Mouse (Mus musculus) liver, embryonic 11.5 days (tissue): ENCODE data around the gene Aff4. TPM values are rescaled to one million over a fixed set of nuclear protein-coding genes. Genes with fewer than 3 reads are reported as not detected.
"Not testable (repeated sequence)": the region's sequence is repeated elsewhere in the genome, so short reads cannot be mapped to it uniquely, and the experiment has no call there.

Experiments
- ATAC-seq: fragments of 200-750 bp; cut with Nextera tagmentation; replicated peaks from 2 replicates; pipeline ENCODE4 v1.8.0; 2017; ENCODE audit warnings: moderate number of reproducible peaks, mild to moderate bottlenecking, moderate TSS enrichment, moderate library complexity; ENCODE audit not compliant: low FRiP score
- DNase-seq: peaks from one replicate; pipeline ENCODE4 v3.0.0-alpha.2; 2017; ENCODE audit warnings: low spot score
- H3K27ac ChIP-seq: fragments of 300-500 bp; sonication (generic); 2 replicates; pipeline ENCODE4 v1.5.1; 2014; ENCODE audit warnings: mild to moderate bottlenecking, low read depth, low read length, control low read depth
- H3K27me3 ChIP-seq: fragments of 300-500 bp; sonication (generic); replicated peaks from 2 replicates; pipeline ENCODE4 v1.6.1; 2014; ENCODE audit warnings: low read length, mixed read lengths; ENCODE audit not compliant: control insufficient read depth, insufficient read depth
- H3K36me3 ChIP-seq: fragments of 300-500 bp; sonication (generic); 2 replicates; pipeline ENCODE4 v1.6.1; 2014; ENCODE audit warnings: mild to moderate bottlenecking, low read length, moderate library complexity, mixed read lengths; ENCODE audit not compliant: control insufficient read depth, insufficient read depth
- H3K4me1 ChIP-seq: fragments of 300-500 bp; sonication (generic); replicated peaks from 2 replicates; pipeline ENCODE4 v1.6.1; 2014; ENCODE audit warnings: low read length, mixed read lengths; ENCODE audit not compliant: control insufficient read depth, insufficient read depth
- H3K4me2 ChIP-seq: fragments of 300-500 bp; sonication (generic); 2 replicates; pipeline ENCODE4 v1.6.1; 2014; ENCODE audit warnings: mild to moderate bottlenecking, control low read depth, moderate library complexity
- H3K4me3 ChIP-seq: fragments of 300-500 bp; sonication (generic); 2 replicates; pipeline ENCODE4 v1.5.1; 2014; ENCODE audit warnings: low read depth, low read length, control low read depth
- H3K9ac ChIP-seq: fragments of 300-500 bp; sonication (generic); 2 replicates; pipeline ENCODE4 v1.6.1; 2014; ENCODE audit warnings: low read depth, low read length, control low read depth
- H3K9me3 ChIP-seq: fragments of 300-500 bp; sonication (generic); 2 replicates; pipeline ENCODE4 v1.6.1; 2016; ENCODE audit warnings: low read length, inconsistent platforms, mixed read lengths; ENCODE audit not compliant: control insufficient read depth
- WGBS: fragments of 180-500 bp; shearing (Covaris S2); extraction: QIAGEN DNeasy Blood & Tissue Kit; methylation state at CpG from one replicate; pipeline ENCODE4 v1.1.7; 2014; 5-methylcytosine and 5-hydroxymethylcytosine counted together
- polyA plus RNA-seq: library from polyadenylated mRNA; unstranded; fragments of >200 nt; fragmentation: Nextera tagmentation; extraction: Ambion mirVana; gene quantifications from 2 replicates; pipeline ENCODE4 v1.2.1, GENCODE M21; 2014

The Aff4 gene
- polyA plus RNA-seq, 1 experiment from 2014 or later = 16.5 TPM

- ATAC-seq = no peak
Observed at GRCm38 (mm10) chr11:53332076-53332680, 18.5 kb upstream of the Aff4 start.

GRCm38 (mm10) chr11:53335505-53336181, 15.0 kb upstream of the Aff4 start:
- Histone ChIP-seq H3K4me2 (0 out of 2 replicates have a peak overlapping the region, but pooled peaks have one; percentile 12), H3K4me3 (no peak overlapping the region), H3K9me3 (no peaks in the 10 kb centered on the region), H3K27ac (no peak overlapping the region), H3K36me3 (peaks cover 12% of the 10 kb centered on the region), H3K27me3 (no peaks in the 10 kb centered on the region), H3K9ac (no peak overlapping the region), H3K4me1 (peaks cover 8% of the 10 kb centered on the region)
- DNase-seq (no peak), ATAC-seq (peak; percentile 53)
- 16% methylated on average over 3 of the region's 3 CpGs for WGBS

More at GRCm38 (mm10) chr11:53332076-53332680, 18.5 kb upstream of the Aff4 start:
- no peak overlapping the region for H3K4me2 ChIP-seq
- H3K27ac ChIP-seq = no peak overlapping the region
- H3K36me3 ChIP-seq = peaks cover 32% of the 10 kb centered on the region
- H3K4me1 ChIP-seq = peaks cover 10% of the 10 kb centered on the region
- H3K9ac ChIP-seq = no peak overlapping the region
- no peak overlapping the region for H3K4me3 ChIP-seq
- no peaks in the 10 kb centered on the region for H3K9me3 ChIP-seq
- WGBS = 73% methylated on average over 14 of the region's 14 CpGs
- H3K27me3 ChIP-seq = no peaks in the 10 kb centered on the region
- DNase-seq = no peak

GRCm38 (mm10) chr11:53336182-53336571, 14.5 kb upstream of the Aff4 start:
- Histone ChIP-seq H3K36me3 (peaks cover 7% of the 10 kb centered on the region), H3K9ac (no peak overlapping the region), H3K4me1 (peaks cover 8% of the 10 kb centered on the region), H3K4me3 (no peak overlapping the region), H3K27me3 (no peaks in the 10 kb centered on the region), H3K27ac (no peak overlapping the region), H3K9me3 (no peaks in the 10 kb centered on the region), H3K4me2 (no peak overlapping the region)
- no peak for DNase-seq
- ATAC-seq = no peak

DNA sequence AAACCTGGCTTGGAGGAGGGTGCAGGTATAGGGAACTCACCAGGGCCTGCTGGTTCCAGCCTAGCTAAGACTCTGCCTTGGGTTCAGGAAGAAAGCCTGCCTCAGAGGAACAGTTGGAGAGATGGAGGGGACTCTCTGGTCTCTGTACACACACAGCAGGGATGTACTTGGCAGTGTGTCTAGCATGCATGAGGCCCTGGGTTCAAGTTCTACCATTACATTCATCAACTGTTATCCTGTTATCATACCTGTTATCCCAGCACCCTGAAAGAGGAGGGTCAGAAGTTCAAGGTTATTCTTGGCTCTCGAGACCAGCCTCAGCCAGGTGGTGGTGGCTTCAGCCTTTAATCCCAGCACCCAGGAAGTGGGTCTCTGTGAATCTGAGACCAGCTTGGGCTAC, 13.7 kb upstream of the Aff4 start:
- H3K4me2 ChIP-seq = no peak overlapping the region
- no peak for DNase-seq
- peaks cover 5% of the 10 kb centered on the region; the same call in 1 of the 2 replicates for H3K36me3 ChIP-seq
- no peaks in the 10 kb centered on the region for H3K9me3 ChIP-seq
- ATAC-seq = no peak
- WGBS = 72% methylated on average over 1 of the region's 1 CpGs
- H3K4me3 ChIP-seq = no peak overlapping the region
- no peak overlapping the region for H3K9ac ChIP-seq
- H3K4me1 ChIP-seq = peaks cover 8% of the 10 kb centered on the region
- no peaks in the 10 kb centered on the region for H3K27me3 ChIP-seq
- no peak overlapping the region for H3K27ac ChIP-seq

- ATAC-seq (no peak), DNase-seq (no peak)
- H3K9me3 ChIP-seq = no peaks in the 10 kb centered on the region
- H3K27ac ChIP-seq = no peak overlapping the region
- 81% methylated on average over 8 of the region's 8 CpGs for WGBS
- no peak overlapping the region for H3K4me2 ChIP-seq
- H3K4me1 ChIP-seq = peaks cover 8% of the 10 kb centered on the region
- no peaks in the 10 kb centered on the region for H3K36me3 ChIP-seq
- H3K9ac ChIP-seq = no peak overlapping the region
- no peaks in the 10 kb centered on the region for H3K27me3 ChIP-seq
- H3K4me3 ChIP-seq = no peak overlapping the region
Observed at GRCm38 (mm10) chr11:53337684-53338083, 12.9 kb upstream of the Aff4 start.

GRCm38 (mm10) chr11:53341019-53341418, 9.6 kb upstream of the Aff4 start:
- peaks cover 13% of the 10 kb centered on the region for H3K4me1 ChIP-seq
- H3K9me3 ChIP-seq, H3K27ac ChIP-seq, H3K4me2 ChIP-seq, H3K9ac ChIP-seq, ATAC-seq, H3K36me3 ChIP-seq, H3K4me3 ChIP-seq, H3K27me3 ChIP-seq, DNase-seq: not testable (repeated sequence)
- 79% methylated on average over 10 of the region's 10 CpGs for WGBS

DNA sequence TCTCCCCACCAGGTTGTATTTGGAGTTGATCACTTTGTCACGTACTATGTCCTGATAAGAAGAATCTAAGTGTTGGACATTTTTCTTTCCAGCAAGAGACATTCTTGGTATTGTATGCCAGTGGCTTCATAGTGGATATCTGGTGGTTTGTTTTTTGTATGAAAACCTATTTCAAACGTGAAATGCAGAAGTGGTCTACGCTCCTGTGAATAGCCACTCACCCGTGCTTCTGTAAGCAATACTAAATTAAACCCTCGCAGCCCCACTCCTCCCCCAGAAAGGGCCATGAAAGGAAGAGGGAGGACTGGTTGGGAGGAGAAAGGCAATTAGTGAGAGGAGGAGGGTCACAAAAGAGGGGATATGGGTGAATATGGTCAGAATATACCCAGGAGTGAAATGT, 7.9 kb upstream of the Aff4 start:
- Histone ChIP-seq H3K4me3 (no peak overlapping the region), H3K4me2 (no peak overlapping the region), H3K27ac (no peak overlapping the region), H3K4me1 (peaks cover 8% of the 10 kb centered on the region), H3K9ac (no peak overlapping the region), H3K27me3 (no peaks in the 10 kb centered on the region), H3K36me3 (no peaks in the 10 kb centered on the region), H3K9me3 (no peaks in the 10 kb centered on the region)
- ATAC-seq (no peak), DNase-seq (no peak)
- WGBS = 37% methylated on average over 5 of the region's 5 CpGs

DNA sequence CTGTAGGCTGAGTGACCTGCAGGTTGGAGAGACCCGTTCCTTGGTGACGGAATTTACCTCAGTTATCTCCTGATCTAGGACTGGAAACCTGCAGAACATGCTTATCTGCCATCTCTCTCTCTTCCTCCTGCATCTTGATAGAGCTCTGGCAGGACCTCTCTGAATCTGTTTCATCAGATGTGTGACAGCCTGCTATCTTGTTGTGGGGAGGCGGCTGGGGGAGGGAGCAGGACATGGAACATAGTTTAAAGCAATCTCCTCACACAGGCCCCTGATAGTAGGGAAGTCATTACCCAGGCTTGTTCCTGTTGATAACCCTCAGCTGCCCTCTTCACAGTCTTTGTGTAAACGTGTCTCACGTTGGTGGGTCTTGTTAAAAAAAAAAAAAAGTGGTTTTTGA, 5.3 kb upstream of the Aff4 start:
- no peaks in the 10 kb centered on the region for H3K36me3 ChIP-seq
- H3K27me3 ChIP-seq = no peaks in the 10 kb centered on the region
- peak; percentile 75 for ATAC-seq
- H3K9me3 ChIP-seq = no peaks in the 10 kb centered on the region
- H3K27ac ChIP-seq = no peak overlapping the region
- no peak overlapping the region for H3K4me3 ChIP-seq
- H3K9ac ChIP-seq = no peak overlapping the region
- peaks cover 8% of the 10 kb centered on the region for H3K4me1 ChIP-seq
- H3K4me2 ChIP-seq = no peak overlapping the region
- WGBS = 9% methylated on average over 5 of the region's 5 CpGs
- no peak for DNase-seq

- no peaks in the 10 kb centered on the region for H3K27me3 ChIP-seq
- 17% methylated on average over 2 of the region's 2 CpGs for WGBS
- H3K9me3 ChIP-seq = no peaks in the 10 kb centered on the region
- H3K27ac ChIP-seq = no peak overlapping the region
- peaks cover 8% of the 10 kb centered on the region for H3K4me1 ChIP-seq
- H3K4me3 ChIP-seq = no peak overlapping the region
- H3K4me2 ChIP-seq = peak overlapping the region; percentile 31; the same call in 1 of the 2 replicates
- ATAC-seq (no peak), DNase-seq (no peak)
- H3K36me3 ChIP-seq = no peaks in the 10 kb centered on the region
- no peak overlapping the region for H3K9ac ChIP-seq
Observed at GRCm38 (mm10) chr11:53345738-53346137, 4.9 kb upstream of the Aff4 start.
